Mouse (Mus musculus) midbrain, embryonic 12.5 days (tissue): Measurements from ENCODE around the gene Lpar5. TPM values are rescaled to one million over a fixed set of nuclear protein-coding genes. Genes with fewer than 3 reads are reported as not detected.

Experiments used
- ATAC-seq: fragments of 200-750 bp; cut with Nextera tagmentation; 2 replicates; pipeline ENCODE4 v1.8.0; 2017; ENCODE audit warnings: low read depth, moderate TSS enrichment, moderate library complexity; ENCODE audit not compliant: low FRiP score
- H3K27ac ChIP-seq: fragments of 300-500 bp; sonication (generic); replicated peaks from 2 replicates; pipeline ENCODE4 v1.5.1; 2016; ENCODE audit warnings: mild to moderate bottlenecking
- H3K27me3 ChIP-seq: fragments of 300-500 bp; sonication (generic); 2 replicates; pipeline ENCODE4 v1.6.1; 2016; ENCODE audit warnings: mild to moderate bottlenecking
- H3K36me3 ChIP-seq: fragments of 300-500 bp; sonication (generic); 2 replicates; pipeline ENCODE4 v1.6.1; 2016
- H3K4me1 ChIP-seq: fragments of 300-500 bp; sonication (generic); 2 replicates; pipeline ENCODE4 v1.6.1; 2016
- H3K4me2 ChIP-seq: fragments of 300-500 bp; sonication (generic); replicated peaks from 2 replicates; pipeline ENCODE4 v1.6.1; 2016; ENCODE audit warnings: mild to moderate bottlenecking, moderate library complexity
- H3K4me3 ChIP-seq: fragments of 300-500 bp; sonication (generic); 2 replicates; pipeline ENCODE4 v1.5.1; 2016; ENCODE audit warnings: mild to moderate bottlenecking
- H3K9ac ChIP-seq: fragments of 300-500 bp; sonication (generic); replicated peaks from 2 replicates; pipeline ENCODE4 v1.6.1; 2016; ENCODE audit warnings: mild to moderate bottlenecking, moderate library complexity
- H3K9me3 ChIP-seq: fragments of 300-500 bp; sonication (generic); 2 replicates; pipeline ENCODE4 v1.6.1; 2016; ENCODE audit warnings: mild to moderate bottlenecking
- WGBS: fragments of 180-500 bp; shearing (Covaris S2); methylation state at CpG from one replicate; pipeline ENCODE4 v1.1.7; 2016; 5-methylcytosine and 5-hydroxymethylcytosine counted together
- polyA plus RNA-seq: library from polyadenylated mRNA; unstranded; fragments of >200 nt; fragmentation: Nextera tagmentation; extraction: Ambion mirVana; gene quantifications from 2 replicates; pipeline ENCODE4 v1.2.1, GENCODE M21; 2016

Gene Lpar5
- polyA plus RNA-seq, 1 experiment from 2014 or later: 0.26 TPM

- peak overlapping the region; percentile 98 for H3K27ac ChIP-seq
- 65% methylated on average over 3 of the region's 3 CpGs for WGBS
- no peak overlapping the region for H3K9ac ChIP-seq
- no peaks in the 10 kb centered on the region for H3K36me3 ChIP-seq
- H3K9me3 ChIP-seq: no peaks in the 10 kb centered on the region
- ATAC-seq: no peak
- H3K4me2 ChIP-seq: no peak overlapping the region
- peaks cover 26% of the 10 kb centered on the region for H3K4me1 ChIP-seq
- no peaks in the 10 kb centered on the region for H3K27me3 ChIP-seq
- no peak overlapping the region for H3K4me3 ChIP-seq
Observed at GRCm38 (mm10) chr6:125087937-125088336, 20.2 kb downstream of the Lpar5 start.

- H3K9me3 ChIP-seq: no peaks in the 10 kb centered on the region
Observed at GRCm38 (mm10) chr6:125088561-125089321, 21.0 kb downstream of the Lpar5 start.

GRCm38 (mm10) chr6:125089521-125090321 is 22.0 kb downstream of the Lpar5 start:
- H3K36me3 ChIP-seq: no peaks in the 10 kb centered on the region
- no peaks in the 10 kb centered on the region for H3K27me3 ChIP-seq
- peak; percentile 75 for ATAC-seq
- whole genome bisulfite sequencing: 2% methylated on average over 15 of the region's 15 CpGs
- peak overlapping the region; percentile 98 for H3K27ac ChIP-seq
- H3K4me3 ChIP-seq: peak overlapping the region; percentile 21
- no peaks in the 10 kb centered on the region for H3K9me3 ChIP-seq
- peaks cover 26% of the 10 kb centered on the region for H3K4me1 ChIP-seq
- H3K4me2 ChIP-seq: peak overlapping the region; percentile 44
- H3K9ac ChIP-seq: peak overlapping the region; percentile 52

More at GRCm38 (mm10) chr6:125088561-125089321, 21.0 kb downstream of the Lpar5 start:
- H3K27ac ChIP-seq: peak overlapping the region; percentile 98
- H3K36me3 ChIP-seq: no peaks in the 10 kb centered on the region
- H3K27me3 ChIP-seq: no peaks in the 10 kb centered on the region
- 1% methylated on average over 20 of the region's 20 CpGs for WGBS
- ATAC-seq: peak; percentile 87
- H3K4me3 ChIP-seq: no peak overlapping the region
- peak overlapping the region; percentile 44 for H3K4me2 ChIP-seq
- H3K4me1 ChIP-seq: peaks cover 26% of the 10 kb centered on the region
- peak overlapping the region; percentile 43; the same call in 1 of the 2 replicates for H3K9ac ChIP-seq

DNA sequence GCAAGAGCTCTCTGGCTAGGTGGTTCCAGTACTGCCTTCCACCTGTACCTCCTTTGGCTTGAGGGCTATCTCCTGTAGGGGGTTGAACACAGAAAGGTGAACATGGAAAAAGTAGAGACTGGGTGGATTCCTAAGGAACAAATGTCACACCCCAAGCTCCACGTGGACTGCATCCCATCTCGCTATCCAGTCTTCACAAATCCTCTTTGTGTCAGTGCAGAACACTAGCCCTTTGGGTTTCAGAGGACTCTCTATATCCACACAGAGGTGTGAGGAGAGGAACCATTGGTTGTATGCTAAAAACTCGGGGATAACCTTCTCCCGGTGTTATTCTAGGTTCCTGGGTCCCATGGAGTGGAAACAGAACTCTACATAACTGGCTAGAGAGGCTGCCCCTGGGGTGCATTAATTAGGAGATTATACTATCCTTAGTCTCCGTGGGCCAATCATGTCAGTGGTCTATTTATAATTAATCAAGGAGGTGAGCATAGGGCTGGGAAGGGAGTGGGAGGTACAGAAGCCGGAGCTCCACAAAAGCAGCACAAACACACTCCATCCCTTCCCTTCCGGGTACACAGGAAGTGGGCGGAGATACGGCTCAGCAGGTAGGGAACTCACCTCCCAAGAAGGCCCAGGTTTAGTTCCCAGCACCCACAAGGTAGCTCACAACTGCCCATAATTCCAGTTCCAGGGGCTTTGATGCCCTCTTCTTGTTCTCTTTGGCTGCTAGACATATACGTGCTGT is 22.8 kb downstream of the Lpar5 start:
- Histone ChIP-seq H3K36me3 (no peaks in the 10 kb centered on the region), H3K27ac (peak overlapping the region; percentile 98), H3K27me3 (no peaks in the 10 kb centered on the region), H3K4me1 (peaks cover 30% of the 10 kb centered on the region), H3K9ac (peak overlapping the region; percentile 52), H3K4me3 (peak overlapping the region; percentile 21), H3K9me3 (no peaks in the 10 kb centered on the region), H3K4me2 (peak overlapping the region; percentile 44)
- ATAC-seq: no peak
- 54% methylated on average over 10 of the region's 10 CpGs for WGBS

GRCm38 (mm10) chr6:125092372-125092771 is 24.7 kb downstream of the Lpar5 start:
- 96% methylated on average over 5 of the region's 5 CpGs for WGBS
- ATAC-seq: no peak
- no peak overlapping the region for H3K4me3 ChIP-seq
- H3K4me2 ChIP-seq: no peak overlapping the region
- H3K36me3 ChIP-seq: no peaks in the 10 kb centered on the region
- no peak overlapping the region for H3K9ac ChIP-seq
- H3K27me3 ChIP-seq: no peaks in the 10 kb centered on the region
- H3K4me1 ChIP-seq: peaks cover 31% of the 10 kb centered on the region
- peak overlapping the region; percentile 15; the same call in 1 of the 2 replicates for H3K27ac ChIP-seq
- no peaks in the 10 kb centered on the region for H3K9me3 ChIP-seq

DNA sequence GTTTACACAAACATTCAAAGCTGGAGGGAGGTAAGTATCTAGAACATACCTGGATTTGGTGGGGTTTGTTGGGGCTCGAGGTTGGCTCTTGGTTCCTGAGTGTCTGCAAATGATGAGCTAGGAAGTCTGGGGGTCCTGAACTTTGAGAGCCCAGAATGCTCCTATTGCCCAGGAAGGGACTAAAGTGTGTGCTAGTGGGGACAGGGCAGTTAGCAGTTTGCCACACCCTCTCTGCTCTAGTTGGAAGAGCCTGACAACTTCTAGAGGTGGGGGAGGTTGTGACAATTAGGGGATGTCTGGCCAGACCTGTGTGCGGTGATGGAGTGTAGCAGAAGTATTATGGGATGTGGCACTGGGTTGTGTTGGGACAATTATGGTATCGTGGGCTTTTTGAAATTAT is 27.1 kb downstream of the Lpar5 start:
- H3K4me1 ChIP-seq: peaks cover 40% of the 10 kb centered on the region
- H3K9ac ChIP-seq: no peak overlapping the region
- ATAC-seq: no peak
- H3K4me3 ChIP-seq: no peak overlapping the region
- H3K4me2 ChIP-seq: no peak overlapping the region
- H3K36me3 ChIP-seq: peaks cover 20% of the 10 kb centered on the region
- H3K27me3 ChIP-seq: no peaks in the 10 kb centered on the region
- no peaks in the 10 kb centered on the region for H3K9me3 ChIP-seq
- H3K27ac ChIP-seq: peak overlapping the region; percentile 97
- 67% methylated on average over 3 of the region's 3 CpGs for WGBS

- H3K4me1 ChIP-seq: peaks cover 36% of the 10 kb centered on the region
- peak within 1 kb of the TSS; percentile 97 for H3K27ac ChIP-seq
- peak within 1 kb of the TSS; percentile 86 for H3K4me2 ChIP-seq
- H3K27me3 ChIP-seq: no peaks in the 10 kb centered on the region
- H3K36me3 ChIP-seq: peaks cover 27% of the 10 kb centered on the region
- peak; percentile 75 for ATAC-seq
- no peaks in the 10 kb centered on the region for H3K9me3 ChIP-seq
- 3% methylated on average over 30 of the region's 45 CpGs for WGBS
- H3K4me3 ChIP-seq: peak within 1 kb of the TSS; percentile 89
- H3K9ac ChIP-seq: peak within 1 kb of the TSS; percentile 98
Observed at GRCm38 (mm10) chr6:125095391-125096278, 27.9 kb downstream of the Lpar5 start, which contains the start of gene Chd4. Gene Chd4, plus strand, starts transcription at chr6:125095981.

DNA sequence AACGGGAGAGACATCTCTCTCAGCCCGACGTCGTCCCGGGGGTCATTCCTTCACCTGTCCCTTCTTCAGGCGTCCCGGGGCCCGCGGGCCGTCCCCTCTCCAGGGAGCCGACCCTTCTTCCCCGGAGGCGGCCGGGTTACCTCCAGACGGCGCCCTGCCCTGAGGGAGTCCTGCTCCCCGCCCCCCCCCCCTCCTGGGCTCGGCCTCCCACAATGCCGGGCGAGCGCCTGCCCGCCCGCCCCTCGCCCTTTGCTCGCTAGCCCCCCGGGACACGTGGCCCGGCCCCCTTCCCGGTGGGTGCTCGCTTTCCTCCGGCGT is 28.5 kb downstream of the Lpar5 start:
- Histone ChIP-seq H3K9me3 (no peaks in the 10 kb centered on the region), H3K4me1 (peaks cover 34% of the 10 kb centered on the region), H3K27ac (peak overlapping the region; percentile 97), H3K4me2 (peak overlapping the region; percentile 86), H3K27me3 (no peaks in the 10 kb centered on the region), H3K4me3 (peak overlapping the region; percentile 89), H3K9ac (peak overlapping the region; percentile 98), H3K36me3 (peaks cover 33% of the 10 kb centered on the region)
- 2% methylated on average over 9 of the region's 32 CpGs for WGBS
- no peak; the same call in 1 of the 2 replicates for ATAC-seq

DNA sequence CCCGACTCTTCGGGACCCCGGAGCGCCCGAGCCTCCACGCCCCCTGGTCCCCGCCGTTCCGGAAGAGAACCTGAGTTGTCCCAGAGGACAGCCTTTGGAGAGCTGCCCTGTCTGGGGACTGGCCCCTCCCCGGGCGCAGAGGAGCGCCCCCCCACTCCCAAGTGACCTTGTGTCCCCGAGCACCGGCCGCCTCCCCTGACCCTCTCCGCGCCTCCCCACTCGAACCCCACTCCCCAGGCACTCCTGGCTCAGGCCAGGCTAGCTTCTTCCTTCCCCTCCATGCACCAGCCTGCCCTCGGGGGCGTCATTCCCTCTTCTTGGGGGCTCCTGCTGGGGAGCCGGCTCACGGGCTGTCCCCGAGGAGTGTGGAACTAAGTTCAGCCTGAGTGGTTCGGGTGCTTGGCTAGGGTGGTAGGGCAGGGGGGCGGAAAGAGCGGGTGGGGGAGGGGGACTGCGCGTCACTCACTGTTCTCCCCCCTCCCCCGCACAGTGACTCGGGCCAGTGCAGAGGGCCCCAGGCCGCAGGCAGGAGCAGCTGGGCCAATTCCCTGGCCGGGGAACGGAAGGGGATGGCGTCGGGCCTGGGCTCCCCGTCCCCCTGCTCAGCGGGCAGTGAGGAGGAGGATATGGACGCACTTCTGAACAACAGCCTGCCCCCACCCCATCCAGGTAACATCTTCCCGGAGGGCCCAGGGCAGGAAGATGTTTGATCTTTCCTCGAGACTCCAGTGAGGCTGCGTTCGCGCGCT is 29.1 kb downstream of the Lpar5 start:
- Histone ChIP-seq H3K27me3 (no peaks in the 10 kb centered on the region), H3K27ac (peak overlapping the region; percentile 97), H3K9ac (peak overlapping the region; percentile 98), H3K36me3 (peaks cover 39% of the 10 kb centered on the region), H3K4me2 (peak overlapping the region; percentile 86), H3K9me3 (no peaks in the 10 kb centered on the region), H3K4me3 (peak overlapping the region; percentile 89), H3K4me1 (peaks cover 34% of the 10 kb centered on the region)
- peak; percentile 48 for ATAC-seq
- under 1% methylated on average over 40 of the region's 44 CpGs for WGBS

GRCm38 (mm10) chr6:125097346-125097689 is 29.6 kb downstream of the Lpar5 start:
- peak overlapping the region; percentile 86 for H3K4me2 ChIP-seq
- peaks cover 34% of the 10 kb centered on the region for H3K4me1 ChIP-seq
- peak overlapping the region; percentile 98 for H3K9ac ChIP-seq
- peak overlapping the region; percentile 97 for H3K27ac ChIP-seq
- peak overlapping the region; percentile 89 for H3K4me3 ChIP-seq
- under 1% methylated on average over 12 of the region's 12 CpGs for WGBS
- H3K9me3 ChIP-seq: no peaks in the 10 kb centered on the region
- ATAC-seq: peak; percentile 2; the same call in 1 of the 2 replicates
- H3K27me3 ChIP-seq: no peaks in the 10 kb centered on the region
- H3K36me3 ChIP-seq: peaks cover 44% of the 10 kb centered on the region
